Mouse (Mus musculus): ENCODE measurements around the gene Ube2l3. TPM values are rescaled to one million over a fixed set of nuclear protein-coding genes. Genes with fewer than 3 reads are reported as not detected.

Gene Ube2l3
- total and polyA plus RNA-seq, 3 experiments = 137 to 2,006 (median 297) TPM

DNA sequence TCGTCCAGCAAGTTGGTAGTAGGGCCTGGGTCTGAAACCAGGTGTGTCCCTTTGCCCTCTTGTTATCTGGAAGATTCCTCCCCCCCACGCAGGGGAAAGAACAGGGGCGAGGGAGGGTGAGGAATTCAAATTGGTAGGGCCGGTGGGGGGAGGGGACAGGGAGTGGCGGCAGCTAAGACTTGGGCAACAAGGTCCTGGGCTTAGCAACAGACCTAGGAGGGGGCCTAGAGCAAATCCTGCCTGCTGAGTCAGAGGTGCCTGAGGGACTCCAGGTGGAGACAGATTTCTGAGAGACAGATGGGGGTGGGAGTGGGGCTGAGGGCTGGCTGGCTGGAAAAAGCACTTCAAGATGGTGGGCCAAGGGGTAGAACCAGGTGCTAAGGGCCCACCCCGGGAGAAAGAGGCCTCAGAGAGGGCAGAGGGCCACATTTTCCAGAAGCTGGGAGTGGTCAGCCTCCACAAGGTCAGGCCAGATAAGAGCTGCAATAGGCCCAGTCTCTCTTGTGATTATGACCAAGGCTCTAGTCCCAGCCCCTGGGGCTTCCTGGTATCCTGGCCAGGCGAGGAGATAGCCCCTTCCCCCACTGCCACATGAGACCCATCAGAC, 17.8 kb upstream of the Ube2l3 start:
- H3K36me3 ChIP-seq (ENCODE audit: control insufficient read depth in 1 of 2, insufficient read depth in 2 of 2, low read length in 2 of 2) = no peaks in the 10 kb centered on the region
- H3K4me3 ChIP-seq (ENCODE audit: control insufficient read depth in 1 of 2, insufficient read depth in 1 of 2, low read depth in 2 of 2, low read length in 2 of 2) = no peak overlapping the region
- TF ChIP-seq MAX (IDR thresholded peaks at IDR 0.05; ENCODE audit: low read length) = no peak
- TF ChIP-seq USF2 (IDR thresholded peaks at IDR 0.05; ENCODE audit: borderline replicate concordance in 1 of 2, insufficient read depth in 1 of 2, low read depth in 1 of 2, low read length in 2 of 2) = no peak
- no peak for TF ChIP-seq MAFK (IDR thresholded peaks at IDR 0.05; ENCODE audit: borderline replicate concordance, low read depth, low read length)
- no peak for TF ChIP-seq TBP (IDR thresholded peaks at IDR 0.05; ENCODE audit: low read depth, low read length)
- TF ChIP-seq RCOR1 (IDR thresholded peaks at IDR 0.05; ENCODE audit: low read depth, low read length) = no peak
- no peak for TF ChIP-seq GATA1 (IDR thresholded peaks at IDR 0.05; ENCODE audit: low read depth, low read length)
- no peak for TF ChIP-seq KAT2A (conservative IDR thresholded peaks at IDR 0.05; ENCODE audit: low read depth, low read length)
- no peak for TF ChIP-seq GABPA (IDR thresholded peaks at IDR 0.05; ENCODE audit: low read depth, low read length)
- TF ChIP-seq MYC (IDR thresholded peaks at IDR 0.05; ENCODE audit: low read depth, low read length) = no peak
- TF ChIP-seq ZMIZ1 (IDR thresholded peaks at IDR 0.05; ENCODE audit: low read depth, low read length) = no peak
- TF ChIP-seq CHD2 (IDR thresholded peaks at IDR 0.05; ENCODE audit: low read length) = no peak
- TF ChIP-seq MYB (IDR thresholded peaks at IDR 0.05; ENCODE audit: low read depth, low read length) = no peak
- no peak for TF ChIP-seq POLR2AphosphoS5 (IDR thresholded peaks at IDR 0.05; ENCODE audit: borderline replicate concordance, low read depth, low read length)
- no peak for TF ChIP-seq JUND (IDR thresholded peaks at IDR 0.05; ENCODE audit: low read depth, low read length)
- no peak for TF ChIP-seq RAD21 (IDR thresholded peaks at IDR 0.05; ENCODE audit: low read depth, low read length)
- TF ChIP-seq ZNF384 (IDR thresholded peaks at IDR 0.05; ENCODE audit: low read depth, low read length) = no peak
- TF ChIP-seq ZKSCAN1 (IDR thresholded peaks at IDR 0.05; ENCODE audit: low read depth, low read length) = no peak
- TF ChIP-seq CTCF (IDR thresholded peaks at IDR 0.05 in 2 of 3, conservative IDR thresholded peaks at IDR 0.05 in 1 of 3; ENCODE audit: control insufficient read depth in 1 of 3, insufficient read depth in 1 of 3, low read depth in 2 of 3, low read length in 3 of 3, poor library complexity in 1 of 3, severe bottlenecking in 1 of 3) = no peak
- TF ChIP-seq USF1 (IDR thresholded peaks at IDR 0.05; ENCODE audit: low read depth, low read length) = no peak
- H3K27ac ChIP-seq (ENCODE audit: control insufficient read depth, low read depth, low read length) = no peak overlapping the region
- no peaks in the 10 kb centered on the region for H3K9me3 ChIP-seq (replicated peaks; ENCODE audit: insufficient read depth, low read length)
- no peak overlapping the region for H3K9ac ChIP-seq (ENCODE audit: control insufficient read depth, low read depth, low read length, poor library complexity, severe bottlenecking)
- peaks cover 0 to under 1% of the 10 kb centered on the region in 2 experiments; a peak in 2 of 4 replicates for H3K4me1 ChIP-seq (ENCODE audit: control insufficient read depth in 1 of 2, insufficient read depth in 2 of 2, low read length in 2 of 2)
- DNase-seq (ENCODE audit: low read depth, low spot score) = no peak
- H3K79me2 ChIP-seq (ENCODE audit: control insufficient read depth, insufficient read depth, low read length, poor library complexity) = no peaks in the 10 kb centered on the region
- no peaks in the 10 kb centered on the region for H3K27me3 ChIP-seq (ENCODE audit: control insufficient read depth in 1 of 2, insufficient read depth in 2 of 2, low read length in 2 of 2)

GRCm38 (mm10) chr16:17216934-17217633, 14.6 kb upstream of the Ube2l3 start:
- Histone ChIP-seq H3K9me3 (replicated peaks; ENCODE audit: insufficient read depth, low read length) (no peaks in the 10 kb centered on the region), H3K4me1 (ENCODE audit: control insufficient read depth in 1 of 2, insufficient read depth in 2 of 2, low read length in 2 of 2) (no peaks in the 10 kb centered on the region; a peak in 2 of 4 replicates), H3K4me3 (ENCODE audit: control insufficient read depth in 1 of 2, insufficient read depth in 1 of 2, low read depth in 2 of 2, low read length in 2 of 2) (no peak overlapping the region)

More at GRCm38 (mm10) chr16:17216934-17217633, 14.6 kb upstream of the Ube2l3 start:
- H3K9ac ChIP-seq (ENCODE audit: control insufficient read depth, low read depth, low read length, poor library complexity, severe bottlenecking) = no peak overlapping the region
- H3K36me3 ChIP-seq (ENCODE audit: control insufficient read depth in 1 of 2, insufficient read depth in 2 of 2, low read length in 2 of 2) = no peaks in the 10 kb centered on the region
- TF ChIP-seq USF2 (IDR thresholded peaks at IDR 0.05; ENCODE audit: borderline replicate concordance in 1 of 2, insufficient read depth in 1 of 2, low read depth in 1 of 2, low read length in 2 of 2) (no peak), POLR2AphosphoS5 (IDR thresholded peaks at IDR 0.05; ENCODE audit: borderline replicate concordance, low read depth, low read length) (no peak), MXI1 (IDR thresholded peaks at IDR 0.05; ENCODE audit: low read depth, low read length) (no peak), CHD1 (IDR thresholded peaks at IDR 0.05; ENCODE audit: low read depth, low read length) (no peak), MAFK (IDR thresholded peaks at IDR 0.05; ENCODE audit: borderline replicate concordance, low read depth, low read length) (no peak), BHLHE40 (IDR thresholded peaks at IDR 0.05; ENCODE audit: borderline replicate concordance, low read depth, low read length) (no peak), MEF2A (IDR thresholded peaks at IDR 0.05; ENCODE audit: extremely low read depth, insufficient replicate concordance, low read depth, low read length, poor library complexity, severe bottlenecking) (no peak)
- H3K27me3 ChIP-seq (ENCODE audit: control insufficient read depth in 1 of 2, insufficient read depth in 2 of 2, low read length in 2 of 2) = no peaks in the 10 kb centered on the region
- no peak overlapping the region for H3K27ac ChIP-seq (ENCODE audit: control insufficient read depth, low read depth, low read length)
- H3K79me2 ChIP-seq (ENCODE audit: control insufficient read depth, insufficient read depth, low read length, poor library complexity) = no peaks in the 10 kb centered on the region
- no peak for DNase-seq (ENCODE audit: low read depth, low spot score)
